Mouse (Mus musculus) liver, postnatal 0 days (tissue): ENCODE results near the gene Cebpg. TPM values are rescaled to one million over a fixed set of nuclear protein-coding genes. Genes with fewer than 3 reads are reported as not detected.

Source experiments
- ATAC-seq: fragments of 200-750 bp; cut with Nextera tagmentation; 2 replicates; pipeline ENCODE4 v1.8.0; 2017; ENCODE audit warnings: mild to moderate bottlenecking, moderate library complexity
- DNase-seq: peaks from one replicate; pipeline ENCODE4 v3.0.0-alpha.2; 2016
- H3K27ac ChIP-seq: fragments of 300-500 bp; sonication (generic); 2 replicates; pipeline ENCODE4 v1.5.1; 2014; ENCODE audit warnings: antibody characterized with exemption, moderate library complexity, mild to moderate bottlenecking, low read depth
- H3K27me3 ChIP-seq: fragments of 300-500 bp; sonication (generic); 2 replicates; pipeline ENCODE4 v1.6.1; 2014; ENCODE audit warnings: low read length, control low read depth, mixed read lengths; ENCODE audit not compliant: insufficient read depth
- H3K36me3 ChIP-seq: fragments of 300-500 bp; sonication (generic); replicated peaks from 2 replicates; pipeline ENCODE4 v1.6.1; 2014; ENCODE audit warnings: mild to moderate bottlenecking, control low read depth, low read length, moderate library complexity, mixed read lengths; ENCODE audit not compliant: insufficient read depth
- H3K4me1 ChIP-seq: fragments of 300-500 bp; sonication (generic); 2 replicates; pipeline ENCODE4 v1.6.1; 2014; ENCODE audit warnings: antibody characterized with exemption, mild to moderate bottlenecking, control low read depth; ENCODE audit not compliant: insufficient read depth
- H3K4me2 ChIP-seq: fragments of 300-500 bp; sonication (generic); 2 replicates; pipeline ENCODE4 v1.6.1; 2014; ENCODE audit warnings: low read depth, mild to moderate bottlenecking, low read length, moderate library complexity, mixed read lengths
- H3K4me3 ChIP-seq: fragments of 300-500 bp; sonication (generic); 2 replicates; pipeline ENCODE4 v1.5.1; 2014; ENCODE audit warnings: low read depth, low read length
- H3K9ac ChIP-seq: fragments of 300-500 bp; sonication (generic); replicated peaks from 2 replicates; pipeline ENCODE4 v1.6.1; 2014; ENCODE audit warnings: mild to moderate bottlenecking, moderate library complexity
- H3K9me3 ChIP-seq: fragments of 300-500 bp; sonication (generic); 2 replicates; pipeline ENCODE4 v1.6.1; 2016; ENCODE audit warnings: mild to moderate bottlenecking, control low read depth, low read length, mixed read lengths
- CTCF ChIP-seq: sonication (generic); IDR thresholded peaks from 2 replicates; pipeline ENCODE4 v1.5.1; 2016; ENCODE audit warnings: antibody characterized with exemption, low read depth
- EP300 ChIP-seq: IDR thresholded peaks from 2 replicates; pipeline ENCODE4 v1.6.1; 2016; ENCODE audit warnings: antibody characterized with exemption, low read depth, mild to moderate bottlenecking
- WGBS: fragments of 180-500 bp; shearing (Covaris S2); extraction: QIAGEN DNeasy Blood & Tissue Kit; methylation state at CpG from one replicate; pipeline ENCODE4 v1.1.7; 2014; ENCODE audit not compliant: insufficient replicate concordance; 5-methylcytosine and 5-hydroxymethylcytosine counted together
- polyA plus RNA-seq: library from polyadenylated mRNA; unstranded; fragments of >200 nt; fragmentation: Nextera tagmentation; extraction: Ambion mirVana; gene quantifications from 2 replicates; pipeline ENCODE4 v1.2.1, GENCODE M21; 2015

Gene Cebpg
- polyA plus RNA-seq, 1 experiment from 2014 or later, result 35.2 TPM

DNA sequence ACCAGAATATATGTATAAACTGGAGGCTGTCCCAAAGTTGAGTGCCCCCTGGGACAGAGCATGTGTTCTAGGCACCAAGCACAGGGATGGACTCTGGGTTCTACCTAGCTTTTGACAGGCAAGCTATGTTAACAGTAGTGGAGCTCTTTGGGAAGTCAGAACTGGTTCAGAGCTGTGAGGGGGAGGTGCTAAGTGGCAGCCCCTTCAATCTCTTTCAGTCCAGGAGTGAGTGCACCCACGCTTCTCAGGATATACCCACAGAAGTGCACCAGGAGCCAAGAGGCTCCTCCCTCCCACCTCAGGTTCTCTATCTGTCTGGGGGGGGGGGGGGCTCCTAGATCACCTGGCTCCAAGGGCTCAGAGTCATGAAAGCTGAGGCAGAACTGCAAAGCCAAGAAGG lies 31.9 kb downstream of the Cebpg start:
- Histone ChIP-seq H3K9ac (no peak overlapping the region), H3K27ac (no peak overlapping the region), H3K4me2 (no peak overlapping the region), H3K4me3 (no peak overlapping the region), H3K9me3 (no peaks in the 10 kb centered on the region), H3K27me3 (no peaks in the 10 kb centered on the region), H3K4me1 (peaks cover 10% of the 10 kb centered on the region), H3K36me3 (peaks cover 2% of the 10 kb centered on the region)
- WGBS, result 76% methylated on average over 1 of the region's 1 CpGs
- no peak for ATAC-seq
- DNase-seq, result no peak
- TF ChIP-seq CTCF, result no peak
- TF ChIP-seq EP300, result no peak

DNA sequence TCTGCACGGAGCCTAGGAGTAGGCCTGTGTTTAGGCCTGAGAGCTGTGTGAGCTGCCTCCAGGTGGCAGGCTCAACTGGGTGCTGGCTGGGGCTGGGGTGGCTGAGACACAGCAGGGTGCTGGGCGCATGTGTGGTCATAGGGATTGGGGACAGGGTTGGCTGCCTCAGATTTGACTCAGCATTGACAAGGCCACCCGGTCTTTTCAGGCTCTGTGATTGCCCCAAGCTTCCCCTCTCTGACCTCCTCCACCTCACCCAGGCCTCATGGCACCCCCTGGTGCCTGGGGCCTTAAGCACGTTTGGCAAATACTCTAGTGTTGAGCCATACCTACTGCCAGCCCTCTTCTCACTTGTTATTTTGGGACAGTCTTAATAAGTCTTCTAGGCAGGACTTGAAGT lies 33.1 kb downstream of the Cebpg start:
- DNase-seq (no peak), ATAC-seq (no peak)
- H3K4me1 ChIP-seq, result peaks cover 4% of the 10 kb centered on the region
- 67% methylated on average over 4 of the region's 4 CpGs for WGBS
- no peak for TF ChIP-seq EP300
- no peak; the same call in 1 of the 2 replicates for TF ChIP-seq CTCF
- H3K36me3 ChIP-seq, result peaks cover 2% of the 10 kb centered on the region
- no peaks in the 10 kb centered on the region for H3K27me3 ChIP-seq
- no peak overlapping the region for H3K4me3 ChIP-seq
- H3K9me3 ChIP-seq, result no peaks in the 10 kb centered on the region
- no peak overlapping the region for H3K9ac ChIP-seq
- H3K27ac ChIP-seq, result no peak overlapping the region
- no peak overlapping the region for H3K4me2 ChIP-seq

GRCm38 (mm10) chr7:35021365-35021764 lies 35.0 kb downstream of the Cebpg start:
- Histone ChIP-seq H3K27ac (no peak overlapping the region), H3K27me3 (no peaks in the 10 kb centered on the region), H3K9ac (no peak overlapping the region), H3K4me2 (no peak overlapping the region), H3K4me3 (no peak overlapping the region), H3K4me1 (no peaks in the 10 kb centered on the region; the same call in 1 of the 2 replicates), H3K9me3 (no peaks in the 10 kb centered on the region), H3K36me3 (peaks cover 2% of the 10 kb centered on the region)
- ATAC-seq (no peak), DNase-seq (no peak)
- 90% methylated on average over 10 of the region's 10 CpGs for WGBS
- no peak for TF ChIP-seq EP300

DNA sequence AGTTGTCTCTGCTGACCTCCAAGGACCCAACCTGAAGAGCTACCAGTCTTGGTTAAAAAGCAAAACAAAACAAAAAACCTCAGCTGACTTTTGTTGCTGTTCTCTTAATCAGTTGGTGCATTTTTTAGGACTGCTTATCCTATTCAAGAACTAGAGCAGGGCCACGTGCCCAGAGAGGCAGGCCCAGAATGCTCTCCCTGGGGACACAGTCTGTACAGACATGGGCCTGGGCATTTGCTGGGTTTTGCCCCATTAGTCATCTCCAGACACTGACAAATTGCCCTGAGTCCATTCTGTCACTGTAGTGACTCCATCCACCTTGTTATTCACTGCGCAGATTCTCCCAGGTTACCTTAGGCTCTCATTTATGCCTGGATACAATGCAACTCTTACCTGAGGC lies 41.1 kb downstream of the Cebpg start:
- Histone ChIP-seq H3K4me3 (no peak overlapping the region), H3K27me3 (no peaks in the 10 kb centered on the region), H3K27ac (no peak overlapping the region), H3K4me1 (no peaks in the 10 kb centered on the region), H3K36me3 (no peaks in the 10 kb centered on the region; the same call in 1 of the 2 replicates), H3K9ac (no peak overlapping the region), H3K4me2 (no peak overlapping the region), H3K9me3 (no peaks in the 10 kb centered on the region)
- WGBS, result 85% methylated on average over 2 of the region's 2 CpGs
- TF ChIP-seq EP300 (no peak), CTCF (no peak)
- ATAC-seq (no peak), DNase-seq (no peak)

DNA sequence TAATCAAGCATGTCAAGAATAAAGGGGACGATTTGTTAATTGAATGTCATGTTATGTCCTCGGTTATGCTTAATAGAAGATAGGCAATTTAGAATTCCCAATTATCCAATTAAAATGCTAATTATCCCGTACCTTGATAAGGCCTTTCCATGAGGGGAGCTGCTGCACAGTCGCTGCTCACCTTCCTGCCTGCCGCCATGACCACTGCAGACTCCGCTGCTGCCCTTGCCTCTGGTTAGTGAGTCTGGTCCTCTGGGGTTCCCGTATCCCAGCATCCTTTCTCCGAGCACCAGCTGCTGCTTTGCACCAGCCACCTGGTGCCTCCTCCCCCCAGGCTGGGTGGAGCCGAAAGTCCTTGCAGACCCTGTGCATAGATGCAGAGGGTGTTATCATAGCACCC lies 43.1 kb downstream of the Cebpg start:
- ATAC-seq (no peak), DNase-seq (no peak)
- Histone ChIP-seq H3K36me3 (no peaks in the 10 kb centered on the region), H3K4me2 (no peak overlapping the region), H3K4me1 (no peaks in the 10 kb centered on the region), H3K4me3 (no peak overlapping the region), H3K27ac (no peak overlapping the region), H3K9me3 (no peaks in the 10 kb centered on the region), H3K27me3 (no peaks in the 10 kb centered on the region), H3K9ac (no peak overlapping the region)
- TF ChIP-seq EP300, result no peak
- no peak for TF ChIP-seq CTCF
- 82% methylated on average over 9 of the region's 9 CpGs for WGBS

DNA sequence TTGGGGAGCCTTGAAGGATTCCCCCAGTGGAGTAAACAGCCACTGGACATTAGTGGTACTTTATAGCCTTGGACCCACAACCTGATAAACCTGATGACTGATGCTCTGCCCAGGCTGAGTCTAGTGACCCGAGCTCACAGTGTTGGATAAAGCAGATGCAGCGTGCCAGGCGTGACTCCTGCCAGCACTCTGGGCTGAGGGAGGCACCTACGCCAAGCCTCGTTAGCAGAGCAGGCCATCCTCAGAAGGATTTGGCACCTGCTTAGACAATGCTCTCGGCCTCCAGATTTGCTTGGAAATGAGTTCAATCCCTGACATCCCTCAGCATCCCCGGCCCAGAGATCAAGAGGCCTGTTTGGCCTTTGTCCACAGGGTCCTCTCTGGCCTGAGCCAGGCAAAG lies 49.7 kb downstream of the Cebpg start:
- Histone ChIP-seq H3K9me3 (no peaks in the 10 kb centered on the region), H3K9ac (no peak overlapping the region), H3K27ac (no peak overlapping the region), H3K4me3 (no peak overlapping the region), H3K36me3 (no peaks in the 10 kb centered on the region), H3K4me1 (no peaks in the 10 kb centered on the region), H3K4me2 (no peak overlapping the region), H3K27me3 (no peaks in the 10 kb centered on the region)
- ATAC-seq, result no peak
- DNase-seq, result no peak
- no peak for TF ChIP-seq EP300
- TF ChIP-seq CTCF, result no peak
- WGBS, result 90% methylated on average over 7 of the region's 7 CpGs

- Histone ChIP-seq H3K36me3 (no peaks in the 10 kb centered on the region), H3K9ac (no peak overlapping the region), H3K27ac (no peak overlapping the region), H3K4me3 (no peak overlapping the region), H3K4me1 (no peaks in the 10 kb centered on the region), H3K4me2 (no peak overlapping the region), H3K9me3 (no peaks in the 10 kb centered on the region), H3K27me3 (no peaks in the 10 kb centered on the region)
- WGBS, result 80% methylated on average over 7 of the region's 7 CpGs
- ATAC-seq (no peak), DNase-seq (no peak)
- no peak for TF ChIP-seq CTCF
Measured at GRCm38 (mm10) chr7:35003171-35003737, 53.1 kb downstream of the Cebpg start.
